Mouse (Mus musculus) hindbrain, postnatal 0 days (tissue): Measurements from ENCODE around the gene Cd48. TPM values are rescaled to one million over a fixed set of nuclear protein-coding genes. Genes with fewer than 3 reads are reported as not detected.
"Not testable (repeated sequence)": the region's sequence is repeated elsewhere in the genome, so short reads cannot be mapped to it uniquely, and the experiment has no call there.

ENCODE experiments used
- ATAC-seq: fragments of 200-750 bp; cut with Nextera tagmentation; 2 replicates; pipeline ENCODE4 v1.8.0; 2017; ENCODE audit warnings: mild to moderate bottlenecking, moderate TSS enrichment, moderate library complexity
- DNase-seq: peaks from one replicate; pipeline ENCODE4 v3.0.0-alpha.2; 2015; ENCODE audit warnings: low spot score
- H3K27ac ChIP-seq: fragments of 300-500 bp; sonication (generic); 2 replicates; pipeline ENCODE4 v1.5.1; 2014; ENCODE audit warnings: mild to moderate bottlenecking
- H3K27me3 ChIP-seq: fragments of 300-500 bp; sonication (generic); 2 replicates; pipeline ENCODE4 v1.6.1; 2014; ENCODE audit warnings: low read length, mixed read lengths; ENCODE audit not compliant: insufficient read depth
- H3K36me3 ChIP-seq: fragments of 300-500 bp; sonication (generic); 2 replicates; pipeline ENCODE4 v1.6.1; 2014; ENCODE audit warnings: low read length, mixed read lengths; ENCODE audit not compliant: insufficient read depth
- H3K4me1 ChIP-seq: fragments of 300-500 bp; sonication (generic); 2 replicates; pipeline ENCODE4 v1.6.1; 2014; ENCODE audit warnings: antibody characterized with exemption, low read length, mixed read lengths; ENCODE audit not compliant: insufficient read depth
- H3K4me2 ChIP-seq: fragments of 300-500 bp; sonication (generic); 2 replicates; pipeline ENCODE4 v1.6.1; 2014; ENCODE audit warnings: low read depth, mild to moderate bottlenecking, low read length, moderate library complexity, mixed read lengths
- H3K4me3 ChIP-seq: fragments of 300-500 bp; sonication (generic); 2 replicates; pipeline ENCODE4 v1.5.1; 2014; ENCODE audit warnings: low read length
- H3K9ac ChIP-seq: fragments of 300-500 bp; sonication (generic); replicated peaks from 2 replicates; pipeline ENCODE4 v1.6.1; 2014; ENCODE audit warnings: mild to moderate bottlenecking, low read length, moderate library complexity, mixed read lengths
- H3K9me3 ChIP-seq: fragments of 300-500 bp; sonication (generic); 2 replicates; pipeline ENCODE4 v1.6.1; 2016; ENCODE audit warnings: low read length, mixed read lengths
- CTCF ChIP-seq: IDR thresholded peaks from 2 replicates; pipeline ENCODE4 v1.5.1; 2016; ENCODE audit warnings: antibody characterized with exemption, control low read depth, low read depth
- WGBS: fragments of 180-500 bp; shearing (Covaris S2); extraction: QIAGEN DNeasy Blood & Tissue Kit; methylation state at CpG from one replicate; pipeline ENCODE4 v1.1.7; 2014; 5-methylcytosine and 5-hydroxymethylcytosine counted together
- polyA plus RNA-seq: library from polyadenylated mRNA; unstranded; fragments of >200 nt; fragmentation: Nextera tagmentation; extraction: Ambion mirVana; gene quantifications from 2 replicates; pipeline ENCODE4 v1.2.1, GENCODE M21; 2015
- total RNA-seq: library from RNA; depleted of rRNA; stranded (reverse); fragments of >200 nt; gene quantifications from 2 replicates; pipeline ENCODE4 v1.2.3, GENCODE M21; 2014

The Cd48 gene
- total and polyA plus RNA-seq, 2 experiments from 2014 or later, result 1.5 to 2.1 TPM

GRCm38 (mm10) chr1:171666350-171666749 is 15.5 kb upstream of the Cd48 start:
- Histone ChIP-seq H3K27ac (no peak overlapping the region), H3K27me3 (no peaks in the 10 kb centered on the region), H3K4me1 (no peaks in the 10 kb centered on the region), H3K4me3 (no peak overlapping the region), H3K9me3 (no peaks in the 10 kb centered on the region), H3K9ac (no peak overlapping the region), H3K36me3 (no peaks in the 10 kb centered on the region), H3K4me2 (no peak overlapping the region)
- no peak for TF ChIP-seq CTCF
- no peak for ATAC-seq
- WGBS, result 83% methylated on average over 6 of the region's 6 CpGs
- DNase-seq, result no peak

GRCm38 (mm10) chr1:171667160-171667559 is 14.6 kb upstream of the Cd48 start:
- ATAC-seq, result no peak
- no peak for TF ChIP-seq CTCF
- Histone ChIP-seq H3K27ac (no peak overlapping the region), H3K4me1 (no peaks in the 10 kb centered on the region), H3K9me3 (no peaks in the 10 kb centered on the region), H3K27me3 (no peaks in the 10 kb centered on the region), H3K4me3 (no peak overlapping the region), H3K4me2 (no peak overlapping the region), H3K36me3 (no peaks in the 10 kb centered on the region), H3K9ac (no peak overlapping the region)
- no peak for DNase-seq
- WGBS, result 83% methylated on average over 1 of the region's 1 CpGs

- H3K4me2 ChIP-seq, H3K9me3 ChIP-seq, H3K36me3 ChIP-seq, ATAC-seq, H3K27ac ChIP-seq, H3K27me3 ChIP-seq, H3K9ac ChIP-seq, H3K4me3 ChIP-seq, H3K4me1 ChIP-seq: not testable (repeated sequence)
- WGBS, result 98% methylated on average over 2 of the region's 2 CpGs
- DNase-seq, result peak; percentile 46
- TF ChIP-seq CTCF, result peak; percentile 44
These were observed 9.4 kb upstream of the Cd48 start for GRCm38 (mm10) chr1:171672451-171672850.

DNA sequence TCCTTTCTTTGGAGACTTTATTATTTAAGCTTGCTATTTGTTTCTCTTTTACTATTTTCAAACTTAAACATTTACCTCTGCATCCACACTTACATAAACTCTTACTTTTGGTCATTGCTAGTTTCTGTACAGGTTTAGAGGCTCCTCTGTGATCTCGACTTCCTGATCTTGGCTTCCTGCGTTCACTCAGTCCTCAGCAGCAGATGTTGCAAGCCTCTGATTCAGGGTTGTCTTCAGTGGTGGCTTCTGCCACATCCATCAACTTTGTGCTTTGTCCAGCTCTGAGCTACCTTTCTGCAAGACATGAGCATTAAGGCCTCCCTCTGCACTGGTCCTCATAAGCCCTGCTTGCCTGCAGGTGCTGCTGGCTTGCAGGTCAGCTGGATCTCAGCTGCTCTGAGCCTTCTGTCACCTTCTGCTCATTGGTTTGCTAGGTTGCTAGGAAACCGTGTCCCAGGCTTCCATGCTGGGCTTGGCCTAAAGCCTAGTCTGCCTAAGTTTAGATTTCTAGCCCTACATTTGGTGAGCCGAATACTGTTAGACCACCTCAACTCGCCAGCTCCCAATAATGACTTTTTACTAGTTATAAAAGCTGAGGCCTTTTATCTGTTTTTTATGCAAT is 8.8 kb upstream of the Cd48 start:
- 45% methylated on average over 5 of the region's 5 CpGs for WGBS
- DNase-seq (peak; percentile 75), ATAC-seq (peak; percentile 78)
- no peak for TF ChIP-seq CTCF
- H3K9me3 ChIP-seq, result no peaks in the 10 kb centered on the region
- no peak overlapping the region for H3K4me2 ChIP-seq
- H3K27ac ChIP-seq, result no peak overlapping the region
- no peaks in the 10 kb centered on the region for H3K36me3 ChIP-seq
- no peak overlapping the region for H3K9ac ChIP-seq
- H3K27me3 ChIP-seq, result no peaks in the 10 kb centered on the region
- H3K4me3 ChIP-seq, result no peak overlapping the region
- no peaks in the 10 kb centered on the region for H3K4me1 ChIP-seq

- H3K4me3 ChIP-seq, result no peak overlapping the region
- 84% methylated on average over 1 of the region's 1 CpGs for WGBS
- H3K27me3 ChIP-seq, result no peaks in the 10 kb centered on the region
- H3K27ac ChIP-seq, result no peak overlapping the region
- no peaks in the 10 kb centered on the region for H3K9me3 ChIP-seq
- H3K4me2 ChIP-seq, result no peak overlapping the region
- no peak overlapping the region for H3K9ac ChIP-seq
- DNase-seq (no peak), ATAC-seq (no peak)
- no peaks in the 10 kb centered on the region for H3K36me3 ChIP-seq
- no peaks in the 10 kb centered on the region for H3K4me1 ChIP-seq
- no peak for TF ChIP-seq CTCF
These were observed 7.3 kb upstream of the Cd48 start for GRCm38 (mm10) chr1:171674467-171674866.

GRCm38 (mm10) chr1:171677721-171678120 is 4.1 kb upstream of the Cd48 start:
- H3K27ac ChIP-seq, result no peak overlapping the region
- H3K4me3 ChIP-seq, result no peak overlapping the region
- no peak for TF ChIP-seq CTCF
- no peak overlapping the region for H3K9ac ChIP-seq
- no peaks in the 10 kb centered on the region for H3K36me3 ChIP-seq
- H3K27me3 ChIP-seq, result no peaks in the 10 kb centered on the region
- ATAC-seq (no peak), DNase-seq (no peak)
- H3K9me3 ChIP-seq, result no peaks in the 10 kb centered on the region
- WGBS, result 96% methylated on average over 1 of the region's 1 CpGs
- H3K4me1 ChIP-seq, result no peaks in the 10 kb centered on the region
- no peak overlapping the region for H3K4me2 ChIP-seq

DNA sequence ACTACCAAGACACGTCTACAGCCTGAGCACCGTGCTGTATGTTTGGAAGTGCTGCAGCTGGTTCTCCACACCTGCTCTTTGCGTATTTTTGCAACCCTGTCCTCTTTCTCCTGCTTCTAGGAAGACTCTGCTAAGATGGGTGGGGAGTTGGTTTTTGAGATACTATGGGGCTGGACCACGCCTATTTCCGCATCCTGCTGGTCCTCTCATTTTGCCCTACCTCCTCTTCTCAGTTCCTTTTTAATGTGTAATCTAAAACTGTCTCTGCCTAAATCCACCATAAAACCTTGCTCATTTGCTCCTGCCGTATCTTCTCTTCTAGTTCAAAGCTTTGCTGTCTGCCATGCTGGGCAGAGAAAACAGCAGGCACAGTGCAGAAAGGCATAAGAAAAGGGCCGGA is 800 bp upstream of the Cd48 start:
- Histone ChIP-seq H3K9ac (no peak overlapping the region), H3K36me3 (no peaks in the 10 kb centered on the region), H3K4me1 (no peaks in the 10 kb centered on the region), H3K9me3 (no peaks in the 10 kb centered on the region), H3K4me3 (no peak overlapping the region), H3K4me2 (no peak overlapping the region), H3K27ac (no peak overlapping the region), H3K27me3 (no peaks in the 10 kb centered on the region)
- no peak for ATAC-seq
- WGBS, result 88% methylated on average over 7 of the region's 7 CpGs
- DNase-seq, result no peak
- no peak for TF ChIP-seq CTCF
